Mouse (Mus musculus) cerebellum, postnatal 36 days (tissue): ENCODE results near the gene Brd3.
A peak's percentile ranks its signal among the peaks of the same experiment; 100 is the strongest.
"Not testable (repeated sequence)": the region's sequence is repeated elsewhere in the genome, so short reads cannot be mapped to it uniquely, and the experiment has no call there.

Experiments
- DNase-seq, 2 experiments: peaks; one replicate each; pipeline ENCODE4 v3.0.0; 2021 to 2022; ENCODE audit warnings: mixed read lengths in 2 of 2

The Brd3 gene

GRCm38 (mm10) chr2:27510706-27511105 is 3.2 kb upstream of the Brd3 start:
- DNase-seq = no peak

DNA sequence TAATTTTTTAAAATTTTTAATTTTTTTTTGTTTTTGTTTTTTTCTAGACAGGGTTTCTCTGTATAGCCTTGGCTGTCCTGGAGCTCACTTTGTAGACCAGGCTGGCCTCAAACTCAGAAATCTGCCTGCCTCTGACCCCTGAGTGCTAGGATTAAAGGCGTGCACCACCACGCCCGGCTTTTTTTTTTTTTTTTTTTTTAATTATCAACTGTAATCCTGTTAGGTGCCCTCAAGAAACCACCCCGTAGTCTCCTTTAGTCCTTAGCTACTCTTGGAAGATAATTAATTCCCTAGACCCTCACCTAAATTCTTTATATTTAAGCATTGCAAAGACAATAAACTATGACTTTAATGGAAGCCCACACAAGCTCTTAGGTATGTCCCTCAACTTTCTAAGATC is 804 bp downstream of the Brd3 start:
- not testable (repeated sequence) for DNase-seq

- no peak for DNase-seq
Observed at GRCm38 (mm10) chr2:27505539-27505938, 1.9 kb downstream of the Brd3 start.

DNA sequence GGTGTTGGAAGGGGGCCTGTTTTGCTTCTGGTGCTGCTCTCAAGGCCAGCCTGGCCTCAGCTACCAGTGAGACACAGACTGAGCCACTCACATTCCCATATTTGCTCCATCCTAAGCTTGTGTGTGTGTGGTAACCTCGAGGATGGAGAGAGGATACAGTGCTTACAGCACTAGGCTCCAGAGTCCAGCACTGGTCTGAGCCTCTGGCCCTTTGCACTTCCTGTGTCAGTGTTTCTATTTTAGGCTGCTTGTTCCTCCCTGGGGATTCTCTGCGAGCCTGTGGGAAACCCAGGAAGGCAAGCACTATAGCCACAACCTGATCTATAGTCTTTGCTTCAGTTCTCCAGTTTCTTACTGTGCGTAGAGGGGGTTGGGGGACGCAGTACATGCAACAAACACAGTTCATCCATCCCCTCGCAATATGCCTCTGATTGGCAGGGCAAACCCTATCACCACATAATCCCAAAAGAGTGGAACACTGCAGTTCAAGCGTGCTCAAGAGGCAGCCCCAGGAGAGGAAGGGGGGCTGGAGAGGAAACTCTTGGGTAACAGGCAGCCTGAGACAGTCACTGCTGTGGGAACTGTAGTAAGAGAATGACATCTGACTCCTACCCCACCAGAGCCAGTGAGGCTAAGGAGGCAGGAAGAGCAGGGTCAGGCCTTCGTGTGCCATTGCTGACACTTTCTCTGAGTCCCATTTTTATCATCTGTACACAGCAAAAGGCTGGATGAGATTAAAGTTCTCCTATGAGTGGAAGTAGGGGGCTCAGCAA is 3.2 kb downstream of the Brd3 start:
- DNase-seq = no peak

- no peak for DNase-seq
Observed at GRCm38 (mm10) chr2:27496391-27497028, 11.0 kb downstream of the Brd3 start.

DNA sequence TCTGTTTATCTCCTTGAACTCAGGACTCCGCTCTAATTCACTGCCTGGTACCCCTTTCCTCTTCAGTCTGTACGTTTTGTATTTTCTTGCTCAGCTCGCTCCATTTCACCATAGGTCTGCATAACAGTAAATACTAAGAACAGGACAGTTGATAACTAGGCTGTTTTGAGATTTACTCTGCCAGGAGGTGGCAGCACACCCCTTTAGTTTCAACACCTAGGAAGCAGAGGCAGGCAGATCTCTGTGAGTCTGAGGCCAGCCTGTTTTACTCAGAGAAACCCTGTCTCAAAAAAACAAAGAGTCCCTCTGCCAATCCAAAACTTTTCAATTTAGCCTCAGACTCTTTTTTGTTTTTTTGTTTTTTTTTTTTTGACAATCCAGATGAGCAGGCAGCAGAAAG is 13.5 kb downstream of the Brd3 start:
- DNase-seq = no peak

- DNase-seq = no peak
Observed at GRCm38 (mm10) chr2:27490939-27491338, 16.5 kb downstream of the Brd3 start.

- DNase-seq = no peak
Observed at GRCm38 (mm10) chr2:27488362-27488761, 19.1 kb downstream of the Brd3 start.

GRCm38 (mm10) chr2:27487336-27488049 is 20.0 kb downstream of the Brd3 start:
- DNase-seq = no peak

GRCm38 (mm10) chr2:27486725-27487124 is 20.7 kb downstream of the Brd3 start:
- DNase-seq = no peak

DNA sequence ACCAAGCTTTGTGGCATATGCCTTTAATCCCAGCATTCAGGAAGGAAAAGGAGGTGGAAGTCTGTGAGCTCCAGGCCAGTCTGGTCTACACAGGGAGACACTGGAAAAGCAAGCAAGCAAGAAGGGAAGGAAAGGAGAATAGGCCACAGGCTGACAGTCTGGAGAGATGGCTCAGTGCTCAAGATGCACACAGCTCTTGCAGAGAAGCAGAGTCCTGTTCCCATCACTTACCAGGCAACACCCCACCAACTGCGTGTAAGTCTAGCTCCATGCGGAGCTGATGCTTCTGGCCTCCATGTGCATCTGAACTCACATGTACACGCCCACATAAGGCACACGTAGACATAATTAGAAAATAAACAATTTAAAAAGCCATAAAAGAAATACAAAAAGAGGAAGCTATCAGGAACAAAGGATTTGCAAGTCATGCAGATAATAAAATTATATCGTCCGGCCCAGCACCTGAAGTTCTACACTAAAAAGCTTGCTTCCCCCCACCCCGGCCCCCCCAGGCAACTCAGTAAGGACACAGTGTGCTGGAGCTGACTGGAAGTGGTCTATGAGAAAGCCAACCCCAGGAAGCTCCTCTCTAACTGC is 25.1 kb downstream of the Brd3 start:
- DNase-seq = no peak

GRCm38 (mm10) chr2:27480367-27480766 is 27.1 kb downstream of the Brd3 start:
- no peak for DNase-seq

DNA sequence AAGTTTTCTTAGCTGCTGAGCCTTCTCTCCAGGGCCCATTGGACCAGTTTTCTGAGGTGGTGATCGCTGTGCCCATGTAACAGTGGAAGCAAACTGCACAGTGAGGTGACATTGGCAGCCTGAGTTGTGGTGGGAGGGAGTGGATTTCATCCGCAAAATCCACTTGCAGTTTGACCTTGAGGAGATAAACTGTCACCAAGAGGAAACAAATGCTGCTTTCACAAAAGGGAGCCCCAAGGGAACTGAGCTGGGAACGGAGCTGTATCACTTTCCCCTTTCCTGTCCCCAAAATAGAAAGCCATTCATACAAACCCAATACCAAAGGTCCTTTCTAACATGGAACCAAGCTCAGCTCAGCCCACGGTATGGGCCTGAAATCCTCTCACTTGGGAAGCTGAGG is 27.6 kb downstream of the Brd3 start:
- DNase-seq = no peak

DNA sequence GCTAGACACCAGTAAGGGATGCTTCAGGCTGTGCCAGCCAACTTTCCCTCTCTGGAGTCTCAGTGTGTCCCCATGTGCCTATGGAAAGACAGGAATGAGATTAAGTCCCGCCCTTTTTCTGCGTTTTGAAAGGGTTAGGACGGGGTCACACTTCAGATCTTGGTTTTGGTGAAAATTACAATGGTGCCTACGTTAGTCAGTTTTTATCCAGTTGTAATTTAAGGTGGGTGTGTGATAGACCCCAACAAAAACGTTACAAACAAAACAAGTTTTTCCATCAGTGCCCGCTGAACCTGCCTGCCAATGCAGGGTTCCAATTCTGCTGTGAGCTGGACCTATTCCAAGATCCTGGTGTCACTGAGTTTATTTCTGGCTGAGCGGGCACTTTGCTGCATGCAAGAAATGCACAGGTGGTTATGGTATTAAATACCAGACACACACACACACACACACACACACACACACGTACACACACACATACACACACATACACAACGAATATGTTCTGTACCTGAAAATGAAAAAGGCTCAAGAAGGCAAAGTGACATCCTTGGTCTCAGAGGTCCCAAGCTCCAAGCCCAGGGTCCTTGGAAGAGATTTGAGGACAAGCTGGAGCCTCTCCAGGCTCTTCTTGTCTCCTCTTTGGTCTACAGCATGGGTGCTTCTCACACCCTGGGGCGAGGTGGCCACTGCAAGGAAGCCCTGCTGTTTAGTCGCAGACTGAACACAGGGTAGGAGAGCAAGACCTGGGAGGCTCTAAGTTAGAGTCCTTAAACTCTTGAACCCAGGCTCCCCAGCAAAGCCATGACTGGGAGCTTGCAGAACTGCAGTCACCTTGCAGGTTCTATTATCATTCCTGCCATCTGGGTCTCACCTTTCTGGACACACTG is 30.9 kb downstream of the Brd3 start:
- DNase-seq = peak; percentile 58 to 66

GRCm38 (mm10) chr2:27475495-27476302 is 31.8 kb downstream of the Brd3 start:
- peak; percentile 89 to 95 for DNase-seq

DNA sequence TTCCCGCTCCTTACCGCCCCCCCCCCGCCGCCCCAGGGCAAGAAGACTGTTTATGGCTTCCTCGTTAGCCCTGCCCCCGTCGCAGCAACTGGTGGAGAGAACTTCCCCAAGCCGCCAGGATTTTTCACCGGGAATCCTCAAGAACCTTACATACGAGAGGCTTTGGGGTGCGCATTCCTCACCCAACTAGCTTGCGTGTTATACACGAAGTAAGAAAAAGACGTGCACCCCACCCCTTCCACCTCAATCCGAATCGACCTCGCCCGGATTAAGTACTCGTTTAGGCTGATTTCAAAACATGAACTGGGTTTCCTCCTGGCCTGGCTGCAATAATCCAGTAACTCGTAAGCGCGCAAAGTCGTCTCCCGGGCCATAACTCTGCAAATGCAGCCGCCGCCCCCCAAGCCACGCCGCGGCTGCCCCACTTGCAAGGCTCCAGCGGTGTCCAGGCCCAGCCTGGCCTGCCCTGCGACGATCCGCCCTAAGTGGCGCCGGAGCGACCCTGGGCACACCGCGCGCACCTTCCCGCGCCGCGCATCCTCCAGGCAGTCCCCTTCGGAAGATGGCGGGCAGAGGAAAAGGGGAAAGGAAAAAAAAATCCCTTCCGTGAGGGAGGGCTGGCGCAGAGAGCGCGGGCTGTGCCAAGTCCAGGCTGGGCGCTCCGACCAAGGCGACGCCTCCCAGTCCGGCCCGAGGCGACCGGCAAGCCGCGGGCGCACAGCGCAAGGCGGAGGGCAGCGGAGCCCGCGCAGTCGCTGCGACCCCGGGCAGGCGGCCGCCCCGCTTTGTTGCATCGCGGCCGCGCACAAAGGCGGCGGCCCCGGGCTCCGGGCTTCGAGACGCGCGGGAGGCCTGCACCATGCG is 32.6 kb downstream of the Brd3 start:
- peak; percentile 52 to 54 for DNase-seq

- DNase-seq = no peak
Observed at GRCm38 (mm10) chr2:27473911-27474310, 33.6 kb downstream of the Brd3 start.

GRCm38 (mm10) chr2:27473061-27473765 is 34.2 kb downstream of the Brd3 start:
- no peak for DNase-seq

DNA sequence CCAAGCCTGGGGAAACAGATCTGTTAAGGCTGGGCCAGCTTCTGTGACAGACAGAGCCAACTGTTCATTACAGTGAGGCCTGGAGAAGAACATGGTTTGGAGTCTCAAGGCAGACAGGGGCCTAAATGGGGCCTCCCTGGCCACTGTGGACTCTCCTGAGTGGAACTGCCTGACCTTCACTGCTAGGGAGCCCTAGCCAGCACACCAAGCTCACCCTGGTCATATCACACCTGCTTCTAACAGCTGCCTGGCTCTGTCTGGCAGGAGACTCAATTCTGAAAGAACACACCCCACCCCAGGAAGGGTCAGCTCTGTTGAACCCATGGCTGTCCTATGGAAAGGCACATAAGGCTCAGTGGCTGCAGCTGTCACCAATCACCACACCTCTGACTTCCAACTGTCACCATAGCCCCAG is 36.3 kb downstream of the Brd3 start:
- DNase-seq = no peak

GRCm38 (mm10) chr2:27470535-27470934 is 36.9 kb downstream of the Brd3 start:
- DNase-seq = no peak
